Mouse (Mus musculus): ENCODE measurements at regions not wholly inside any gene's neighbourhood (a gene's known extent, or its start where the extent isn't known, plus 50 kb on each side); places are given as distances from the start of the nearest gene placed in this dataset.

DNA sequence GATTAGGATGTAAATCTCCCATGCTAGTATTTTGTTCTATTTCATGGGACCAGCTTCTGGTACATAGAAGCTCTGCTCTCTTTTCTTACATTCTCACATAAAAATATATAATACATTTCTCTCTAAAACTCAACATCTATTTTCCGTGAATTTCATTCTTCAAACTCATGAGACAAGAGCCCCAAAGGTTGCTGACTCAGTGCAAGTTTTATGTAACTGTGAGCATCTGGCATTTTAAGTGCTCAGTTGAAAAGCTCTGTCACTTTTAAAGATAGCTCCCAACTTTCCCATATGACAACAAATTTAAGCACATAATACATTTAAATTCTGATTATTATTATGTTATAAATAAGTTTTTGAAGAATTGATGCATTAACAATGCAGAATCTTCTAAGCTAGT lies 268.5 kb downstream of the AW209491 start:
- DNase-seq (ENCODE audit: low spot score), result no peak

DNA sequence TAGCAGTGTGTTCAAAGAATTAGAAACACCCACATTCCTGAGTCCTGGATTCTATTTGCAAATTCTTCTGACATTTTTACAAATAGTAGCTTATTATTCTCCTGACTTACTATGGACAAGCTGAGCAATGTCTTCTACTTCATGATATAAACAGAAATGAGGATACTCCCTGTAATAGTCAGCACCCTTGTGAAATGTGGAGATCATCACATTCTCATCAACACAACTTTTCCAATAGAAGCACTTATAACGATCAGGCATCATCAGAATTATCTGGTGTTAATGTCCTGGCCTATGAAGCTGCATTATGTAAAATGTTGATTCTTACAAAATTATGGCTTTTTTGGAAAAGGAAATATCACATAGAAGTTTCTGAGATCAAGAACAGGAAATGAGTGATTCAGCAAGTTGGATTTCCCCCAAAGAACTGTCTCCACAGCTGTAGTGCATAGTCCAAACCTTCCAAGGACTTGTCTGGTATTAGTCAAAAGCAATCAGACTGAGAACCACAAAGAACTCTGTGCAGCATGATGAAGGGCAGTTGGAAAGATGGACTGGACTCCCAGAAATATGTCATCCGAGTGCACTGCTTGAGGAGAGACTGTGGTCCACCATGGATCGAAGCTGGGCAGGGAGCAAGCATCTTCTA lies 300.3 kb downstream of the AW209491 start:
- peak; percentile 60 for DNase-seq (ENCODE audit: low spot score)

GRCm38 (mm10) chr13:14966187-14966726 lies 336.3 kb downstream of the AW209491 start:
- no peak for DNase-seq (ENCODE audit: low spot score)

- DNase-seq (ENCODE audit: low spot score), result no peak
Observed at GRCm38 (mm10) chr13:15002700-15003099, 372.7 kb downstream of the AW209491 start.

DNA sequence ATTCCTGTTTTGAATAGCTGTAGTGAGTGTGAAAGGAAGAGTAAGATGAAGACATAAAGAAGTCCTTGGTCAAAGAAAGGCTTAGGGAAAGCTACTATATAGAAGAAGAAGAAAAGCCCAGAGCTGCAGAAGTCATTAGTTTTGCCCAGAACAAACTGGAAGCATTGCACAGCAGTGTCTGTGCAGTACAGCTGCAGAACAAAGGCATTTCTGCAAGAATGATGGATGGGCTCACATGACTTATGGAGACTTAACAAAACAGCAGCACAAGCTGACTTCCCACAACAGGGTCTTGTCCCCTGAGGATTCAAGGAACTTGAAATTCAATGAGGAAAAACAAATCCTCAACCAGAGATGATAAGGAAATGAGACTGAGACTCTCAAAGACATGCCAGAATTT lies 381.7 kb downstream of the AW209491 start:
- DNase-seq (ENCODE audit: low spot score), result peak; percentile 16

DNA sequence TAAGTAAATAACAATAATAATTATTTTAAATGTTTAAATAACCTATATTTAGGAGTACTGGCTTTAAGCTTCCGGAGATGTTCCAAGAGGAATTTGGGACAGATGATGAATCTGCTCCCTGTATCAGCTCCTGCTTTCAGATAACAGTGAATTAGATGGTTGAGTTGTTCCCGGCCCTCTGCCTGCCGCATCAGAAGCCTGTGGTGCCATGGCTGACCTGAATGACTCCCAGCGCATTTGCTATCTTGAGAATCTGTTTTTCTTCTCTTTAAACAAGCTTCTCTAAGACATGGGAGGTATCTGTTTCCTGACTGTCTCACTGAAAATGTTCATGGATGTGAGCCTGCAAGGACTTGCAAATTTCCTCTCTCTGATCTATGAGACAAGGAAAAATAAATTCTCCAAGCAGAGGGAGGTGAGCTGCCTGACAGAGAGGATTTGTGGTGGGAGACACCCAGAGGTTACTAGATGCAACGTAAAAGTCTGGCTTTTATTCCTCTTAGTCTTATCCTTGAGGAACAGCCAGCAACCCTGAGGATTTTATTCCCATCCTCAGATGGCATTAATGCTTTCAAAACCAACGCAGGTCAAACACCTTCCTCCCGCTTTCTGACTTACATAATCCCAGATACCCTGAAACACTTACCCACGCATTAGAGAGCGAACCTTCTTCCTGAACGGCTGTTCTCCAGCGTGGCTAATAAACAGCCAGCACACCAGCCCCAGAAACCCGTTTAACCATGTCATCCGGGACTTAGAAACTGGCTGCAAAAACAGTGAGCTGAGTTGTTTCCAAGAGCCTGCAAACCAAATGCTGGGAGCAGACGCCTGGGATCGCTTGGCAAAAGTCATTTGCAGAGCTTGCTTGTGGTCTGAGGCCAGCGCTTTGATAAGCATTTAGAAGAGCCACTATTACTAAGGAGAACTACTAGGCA lies 389.1 kb downstream of the AW209491 start:
- DNase-seq (ENCODE audit: low spot score), result peak; percentile 44

- DNase-seq (ENCODE audit: low spot score), result no peak
Observed at GRCm38 (mm10) chr13:15026601-15027000, 396.6 kb downstream of the AW209491 start.

GRCm38 (mm10) chr13:15052667-15053375 lies 410.2 kb upstream of the Gli3 start:
- DNase-seq (ENCODE audit: low spot score), result peak; percentile 26

GRCm38 (mm10) chr13:15054705-15055104 lies 408.3 kb upstream of the Gli3 start:
- DNase-seq (ENCODE audit: low spot score), result no peak

DNA sequence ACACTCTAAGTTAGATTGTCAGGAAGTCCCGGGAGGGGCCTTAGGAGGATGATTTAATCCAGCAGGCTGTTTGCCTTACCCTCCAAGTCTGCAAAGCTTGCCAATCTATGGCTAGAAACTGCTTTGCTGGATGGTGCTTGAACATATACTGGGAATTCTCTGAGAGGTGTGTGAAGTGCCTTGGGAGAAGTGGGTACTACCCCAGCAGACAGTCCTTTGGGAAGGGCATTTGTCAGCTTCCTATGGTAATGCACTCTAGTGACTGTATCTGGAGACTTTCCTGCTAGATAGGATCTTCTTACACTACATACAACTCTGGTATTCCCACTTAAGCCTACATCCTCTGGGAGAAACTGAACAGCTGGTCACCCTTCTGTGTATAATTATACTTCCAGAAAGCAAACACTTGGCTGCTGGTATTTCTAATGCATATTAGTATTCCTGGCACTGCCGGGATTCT lies 384.4 kb upstream of the Gli3 start:
- no peak for DNase-seq (ENCODE audit: low spot score)

GRCm38 (mm10) chr13:15079148-15079547 lies 383.9 kb upstream of the Gli3 start:
- no peak for DNase-seq (ENCODE audit: low spot score)

- DNase-seq (ENCODE audit: low spot score), result no peak
Observed at GRCm38 (mm10) chr13:15082255-15082932, 380.6 kb upstream of the Gli3 start.

DNA sequence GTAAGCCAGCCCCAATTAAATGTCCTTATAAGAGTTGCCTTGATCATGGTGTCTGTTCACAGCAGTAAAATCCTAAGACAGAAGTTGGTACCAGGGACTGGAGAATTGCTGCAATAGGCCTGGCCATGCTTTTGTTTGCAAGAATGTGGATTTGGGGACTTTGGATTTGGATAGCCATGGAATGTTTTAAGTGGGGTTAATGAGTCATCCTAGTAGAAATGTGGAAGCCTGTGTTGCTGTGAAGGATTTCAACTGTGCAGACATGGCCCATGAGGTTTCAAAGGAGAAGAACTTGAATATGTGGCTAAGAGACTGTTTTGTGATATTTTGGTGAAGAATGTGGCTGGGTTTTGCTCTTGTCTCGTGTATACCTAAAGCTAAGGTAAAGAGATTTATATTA lies 368.2 kb upstream of the Gli3 start:
- no peak for DNase-seq (ENCODE audit: low spot score)

GRCm38 (mm10) chr13:15107753-15108305 lies 355.2 kb upstream of the Gli3 start:
- no peak for DNase-seq (ENCODE audit: low spot score)

DNA sequence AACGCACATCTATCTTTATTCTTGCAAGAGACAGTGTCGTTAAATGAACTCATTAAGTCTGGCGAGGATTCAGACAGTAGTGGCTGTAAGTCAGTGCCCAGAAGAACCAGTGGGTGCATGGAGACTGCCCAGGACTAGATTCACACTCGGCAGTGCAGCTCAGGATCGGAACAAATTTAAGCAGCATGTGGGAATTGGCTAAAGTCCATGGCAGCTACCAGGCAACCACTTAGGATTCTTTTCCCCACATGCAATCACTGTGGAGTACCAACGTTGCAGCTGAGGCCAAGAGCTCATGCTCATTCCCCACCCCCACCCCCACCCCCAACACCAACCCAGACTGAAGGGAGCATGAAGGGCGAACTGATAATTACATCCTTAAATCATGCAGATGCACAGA lies 349.7 kb upstream of the Gli3 start:
- no peak for DNase-seq (ENCODE audit: low spot score)

GRCm38 (mm10) chr13:15130249-15130648 lies 332.8 kb upstream of the Gli3 start:
- no peak for DNase-seq (ENCODE audit: low spot score)

DNA sequence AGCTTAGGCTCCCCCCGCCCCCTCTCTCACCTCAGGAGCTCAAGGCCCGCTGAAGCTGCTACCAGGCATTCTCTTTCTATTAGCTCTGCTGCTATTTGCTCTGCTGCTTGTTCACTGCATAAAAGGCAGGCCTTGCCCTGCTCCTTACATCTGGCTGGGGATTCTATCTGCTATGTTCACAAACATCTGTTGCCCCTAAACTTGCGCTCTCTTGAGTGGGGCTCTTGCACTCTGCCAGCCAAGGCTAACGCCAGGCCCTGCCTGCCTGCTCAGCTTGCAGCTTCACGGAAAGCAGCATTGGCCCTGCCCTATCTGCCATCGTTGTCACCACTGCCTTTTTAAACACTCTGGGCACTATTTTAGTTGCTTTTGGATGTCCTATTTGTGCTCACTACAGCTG lies 316.9 kb upstream of the Gli3 start:
- no peak for DNase-seq (ENCODE audit: low spot score)

DNA sequence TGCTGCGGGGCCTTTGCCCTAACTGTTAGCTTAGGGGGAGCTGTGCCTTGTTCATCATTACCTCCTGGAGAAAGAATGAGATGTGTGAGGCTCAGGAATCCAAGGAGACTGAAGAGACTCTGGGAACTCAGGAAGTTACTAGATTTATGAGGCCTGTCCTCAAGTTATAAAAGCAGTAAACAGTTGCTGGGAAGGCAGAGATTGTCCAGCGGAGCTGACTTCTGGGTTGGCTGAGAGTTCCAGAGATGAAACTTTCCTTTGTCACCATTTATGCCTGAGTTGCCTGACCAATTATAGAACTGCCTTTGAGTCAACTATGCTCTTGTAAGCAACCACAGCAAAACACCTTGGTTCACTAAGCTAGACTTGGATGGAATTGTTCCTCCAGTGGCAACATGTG lies 282.1 kb upstream of the Gli3 start:
- DNase-seq (ENCODE audit: low spot score), result no peak

GRCm38 (mm10) chr13:15211635-15212352 lies 251.2 kb upstream of the Gli3 start:
- DNase-seq (ENCODE audit: low spot score), result no peak

GRCm38 (mm10) chr13:15212353-15212850 lies 250.6 kb upstream of the Gli3 start:
- no peak for DNase-seq (ENCODE audit: low spot score)
